8 mouse cellular contexts compared by ENCODE assay signal in genomic region chr4:134734038-134734628, GRCm38 (mm10). TPM values are rescaled to one million over a fixed set of nuclear protein-coding genes. Genes with fewer than 3 reads are reported as not detected.
DNase-seq lines count a peak whose midpoint lies in the region; ATAC-seq and TF ChIP-seq lines count a peak whose summit lies in the region.
"Had no signal": no experiment of that assay in that cellular context is flagged by ENCODE, and none has a peak within 500 bp of the region (broad histone marks: within the 10 kb centered on the region; RNA-seq: fewer than 3 reads in every experiment).

No protein-coding gene starts in this region.

- peaks cover 11 to 34% of the 10 kb centered on the region in 2 experiments for H3K4me1 ChIP-seq in MEL (ENCODE audit: control insufficient read depth in 1 of 2, insufficient read depth in 2 of 2, low read length in 2 of 2)
- peaks cover 42% of the 10 kb centered on the region for H3K4me1 ChIP-seq in bone marrow macrophage, adult 2 months (ENCODE audit: control insufficient read depth, insufficient read depth, low read length)
- peaks cover 37% of the 10 kb centered on the region for H3K4me1 ChIP-seq in intestine, embryonic 16.5 days (ENCODE audit: control insufficient read depth, insufficient read depth, low read length)
- H3K4me1 ChIP-seq in lung, adult 2 months (ENCODE audit: control insufficient read depth, insufficient read depth, low read length), result peaks cover 6% of the 10 kb centered on the region
- peaks cover 33% of the 10 kb centered on the region for H3K4me1 ChIP-seq in stomach, embryonic 16.5 days (ENCODE audit: control insufficient read depth, insufficient read depth, low read length)

- TF ChIP-seq RAD21 in MEL (IDR thresholded peaks at IDR 0.05; ENCODE audit: low read depth, low read length), result no peak

- peaks cover 0 to 22% of the 10 kb centered on the region in 2 experiments; a peak in 2 of 4 replicates for H3K36me3 ChIP-seq in MEL (ENCODE audit: control insufficient read depth in 1 of 2, insufficient read depth in 2 of 2, low read length in 2 of 2)
- no peaks in the 10 kb centered on the region for H3K36me3 ChIP-seq in intestine, embryonic 16.5 days (ENCODE audit: control insufficient read depth, insufficient read depth, low read length)
- H3K36me3 ChIP-seq in stomach, embryonic 16.5 days (ENCODE audit: control insufficient read depth, insufficient read depth, low read length), result no peaks in the 10 kb centered on the region
- H3K36me3 ChIP-seq: neural tube, embryonic 13.5 days had no signal

- H3K9me3 ChIP-seq in MEL (replicated peaks; ENCODE audit: insufficient read depth, low read length), result no peaks in the 10 kb centered on the region
- H3K9me3 ChIP-seq in intestine, embryonic 16.5 days (ENCODE audit: control insufficient read depth, low read length), result no peaks in the 10 kb centered on the region
- H3K9me3 ChIP-seq in stomach, embryonic 16.5 days (replicated peaks; ENCODE audit: control insufficient read depth, low read length), result no peaks in the 10 kb centered on the region
- H3K9me3 ChIP-seq: neural tube, embryonic 13.5 days had no signal

- H3K79me2 ChIP-seq in MEL (ENCODE audit: control insufficient read depth, insufficient read depth, low read length, poor library complexity), result no peaks in the 10 kb centered on the region; the same call in 1 of the 2 replicates

- peak overlapping the region; percentile 44 for H3K4me2 ChIP-seq in intestine, embryonic 16.5 days (ENCODE audit: low read depth, low read length)
- peak overlapping the region; percentile 45 for H3K4me2 ChIP-seq in stomach, embryonic 16.5 days (ENCODE audit: low read depth, low read length)
- H3K4me2 ChIP-seq: neural tube, embryonic 13.5 days had no signal

- no peak for TF ChIP-seq EP300 in MEL (IDR thresholded peaks at IDR 0.05; ENCODE audit: low read depth in 1 of 2, low read length in 2 of 2)

- H3K27me3 ChIP-seq in MEL (ENCODE audit: control insufficient read depth in 1 of 2, insufficient read depth in 2 of 2, low read length in 2 of 2), result no peaks in the 10 kb centered on the region
- no peaks in the 10 kb centered on the region for H3K27me3 ChIP-seq in intestine, embryonic 16.5 days (replicated peaks; ENCODE audit: control insufficient read depth, insufficient read depth, low read length)
- no peaks in the 10 kb centered on the region for H3K27me3 ChIP-seq in stomach, embryonic 16.5 days (ENCODE audit: control insufficient read depth, insufficient read depth, low read length)
- H3K27me3 ChIP-seq: neural tube, embryonic 13.5 days had no signal

- intact Hi-C loops in gastrocnemius, postnatal 36 days (cut with DNase I), result no loop called here

- no peak for TF ChIP-seq CTCF in MEL (IDR thresholded peaks at IDR 0.05 in 2 of 3, conservative IDR thresholded peaks at IDR 0.05 in 1 of 3; ENCODE audit: control insufficient read depth in 1 of 3, insufficient read depth in 1 of 3, low read depth in 2 of 3, low read length in 3 of 3, poor library complexity in 1 of 3, severe bottlenecking in 1 of 3)
- TF ChIP-seq CTCF in bone marrow macrophage, adult 2 months (IDR thresholded peaks at IDR 0.05; ENCODE audit: low read depth, low read length), result no peak
- TF ChIP-seq CTCF in lung, adult 2 months (IDR thresholded peaks at IDR 0.05; ENCODE audit: insufficient read depth, low read length), result no peak

- peak overlapping the region; percentile 62 to 68 for H3K4me3 ChIP-seq in MEL (ENCODE audit: control insufficient read depth in 1 of 2, insufficient read depth in 1 of 2, low read depth in 2 of 2, low read length in 2 of 2)
- peak overlapping the region; percentile 20; the same call in 1 of the 2 replicates for H3K4me3 ChIP-seq in bone marrow macrophage, adult 2 months (ENCODE audit: insufficient read depth, low read length)
- peak overlapping the region; percentile 11; the same call in 1 of the 2 replicates for H3K4me3 ChIP-seq in intestine, embryonic 16.5 days (ENCODE audit: low read length)
- H3K4me3 ChIP-seq in lung, adult 2 months (replicated peaks; ENCODE audit: extremely low read depth, low read depth, low read length), result no peak overlapping the region
- peak overlapping the region; percentile 6; the same call in 1 of the 2 replicates for H3K4me3 ChIP-seq in stomach, embryonic 16.5 days (replicated peaks; ENCODE audit: low read length)
- H3K4me3 ChIP-seq: neural tube, embryonic 13.5 days had no signal

- TF ChIP-seq POLR2A in MEL (IDR thresholded peaks at IDR 0.05; ENCODE audit: control insufficient read depth in 1 of 2, insufficient read depth in 1 of 2, low read depth in 1 of 2, low read length in 2 of 2, poor library complexity in 1 of 2), result peak in 1 of 2 experiments; percentile 34; a peak in 2 of 4 replicates
- no peak for TF ChIP-seq POLR2A in bone marrow macrophage, adult 2 months (IDR thresholded peaks at IDR 0.05; ENCODE audit: borderline replicate concordance, low read depth, low read length)
- TF ChIP-seq POLR2A in lung, adult 2 months (IDR thresholded peaks at IDR 0.05; ENCODE audit: borderline replicate concordance, extremely low read depth, low read depth, low read length), result no peak

- peak overlapping the region; percentile 73 for H3K9ac ChIP-seq in MEL (ENCODE audit: control insufficient read depth, low read depth, low read length, poor library complexity, severe bottlenecking)
- peak overlapping the region; percentile 1; the same call in 1 of the 2 replicates for H3K9ac ChIP-seq in intestine, embryonic 16.5 days (ENCODE audit: low read depth, low read length)
- H3K9ac ChIP-seq in stomach, embryonic 16.5 days (ENCODE audit: low read length), result peak overlapping the region; percentile 60
- H3K9ac ChIP-seq: neural tube, embryonic 13.5 days had no signal

- peak overlapping the region; percentile 94 for H3K27ac ChIP-seq in MEL (ENCODE audit: control insufficient read depth, low read depth, low read length)
- H3K27ac ChIP-seq in bone marrow macrophage, adult 2 months (ENCODE audit: insufficient read depth, low read depth, low read length), result peak overlapping the region; percentile 36
- H3K27ac ChIP-seq in intestine, embryonic 16.5 days (ENCODE audit: low read length), result peak overlapping the region; percentile 58
- peak overlapping the region; percentile 94 for H3K27ac ChIP-seq in stomach, embryonic 16.5 days (ENCODE audit: low read length)
- H3K27ac ChIP-seq: neural tube, embryonic 13.5 days had no signal

- ATAC-seq in intestine, embryonic 16.5 days, result peak; percentile 95
- ATAC-seq in stomach, embryonic 16.5 days (ENCODE audit: insufficient read depth, low FRiP score), result peak; percentile 93

- peak; percentile 81 for DNase-seq in MEL (ENCODE audit: low read depth, low spot score)
- DNase-seq in gastrocnemius, postnatal 36 days, result peak; percentile 63 to 74
- peak; percentile 60 for DNase-seq in lung, adult 2 months
- DNase-seq in left cerebral cortex, adult 8-10 months (ENCODE audit: low spot score in 2 of 2), result no peak

- 5% methylated on average over 13 of the region's 13 CpGs for WGBS in intestine, embryonic 16.5 days
- 4% methylated on average over 13 of the region's 13 CpGs for WGBS in lung, adult 2 months
- 4% methylated on average over 13 of the region's 13 CpGs for WGBS in stomach, embryonic 16.5 days

TF ChIP-seq in MEL, 35 proteins besides CTCF, POLR2A, EP300 and RAD21:
- TF ChIP-seq KAT2A (conservative IDR thresholded peaks at IDR 0.05; ENCODE audit: low read depth, low read length) (no peak), POLR2AphosphoS2 (IDR thresholded peaks at IDR 0.05; ENCODE audit: low read length) (no peak), NELFE (IDR thresholded peaks at IDR 0.05; ENCODE audit: low read depth, low read length) (peak; percentile 44), MAX (IDR thresholded peaks at IDR 0.05; ENCODE audit: low read length) (no peak; the same call in 1 of the 2 replicates), MAZ (IDR thresholded peaks at IDR 0.05; ENCODE audit: low read depth, low read length) (no peak), ELF1 (IDR thresholded peaks at IDR 0.05; ENCODE audit: low read depth, low read length) (0 out of 2 replicates have a peak, but pooled peaks have one; percentile 28), ZC3H11A (IDR thresholded peaks at IDR 0.05; ENCODE audit: low read depth, low read length) (no peak), TCF12 (IDR thresholded peaks at IDR 0.05; ENCODE audit: low read depth, low read length) (no peak), SIN3A (IDR thresholded peaks at IDR 0.05; ENCODE audit: low read length) (no peak), TAL1 (IDR thresholded peaks at IDR 0.05; ENCODE audit: low read length) (no peak)

RNA-seq across cellular contexts. Expression of gene Man1c1, which starts 30.0 kb away (rescaled TPM):
- 1.6 and 1.9 TPM in 2 replicates for total RNA-seq in MEL (2012; rRNA removed)
- polyA plus RNA-seq in MEL (2012; ENCODE audit: insufficient read depth in 1 of 2, insufficient read length in 2 of 2, low read depth in 1 of 2, low replicate concordance in 2 of 2, missing spikeins in 1 of 2), result 1 to 10 TPM in 1 of 2 experiments, not detected in 1; 5.2 TPM
- polyA plus RNA-seq in bone marrow macrophage, adult 2 months (2012; ENCODE audit: insufficient read depth, insufficient read length, missing spikeins), result 87.4 and 93.7 TPM in 2 replicates
- 1 to 10 TPM; 3.1 to 3.8 TPM for total RNA-seq in gastrocnemius, postnatal 36 days (2021)
- polyA plus RNA-seq in intestine, embryonic 16.5 days (2015; fragmentation: Nextera tagmentation; extraction: Ambion mirVana), result 1.3 and 1.5 TPM in 2 replicates
- polyA plus RNA-seq in lung, adult 2 months (2012; rRNA removed), result 14.5 and 15.7 TPM in 2 replicates
- 1.3 and 1.6 TPM in 2 replicates for polyA plus RNA-seq in stomach, embryonic 16.5 days (2015; fragmentation: Nextera tagmentation; extraction: Ambion mirVana)
- total RNA-seq in left cerebral cortex, adult 8-10 months (2022), result 10 to 100 TPM; 34.6 to 40.0 (median 38.4) TPM

RNA-seq across cellular contexts. Expression of gene Ldlrap1, which starts 33.7 kb away (rescaled TPM):
- 16.6 and 24.8 TPM in 2 replicates for total RNA-seq in MEL (2012; rRNA removed)
- 10 to 100 TPM in 1 of 2 experiments, not detected in 1; 23.7 TPM for polyA plus RNA-seq in MEL (2012; ENCODE audit: insufficient read depth in 1 of 2, insufficient read length in 2 of 2, low read depth in 1 of 2, low replicate concordance in 2 of 2, missing spikeins in 1 of 2)
- 34.0 and 36.2 TPM in 2 replicates for polyA plus RNA-seq in bone marrow macrophage, adult 2 months (2012; ENCODE audit: insufficient read depth, insufficient read length, missing spikeins)
- total RNA-seq in gastrocnemius, postnatal 36 days (2021), result 1 to 10 TPM; 4.0 to 6.1 TPM
- 19.0 and 19.6 TPM in 2 replicates for polyA plus RNA-seq in intestine, embryonic 16.5 days (2015; fragmentation: Nextera tagmentation; extraction: Ambion mirVana)
- polyA plus RNA-seq in lung, adult 2 months (2012; rRNA removed), result 23.3 and 30.6 TPM in 2 replicates
- polyA plus RNA-seq in stomach, embryonic 16.5 days (2015; fragmentation: Nextera tagmentation; extraction: Ambion mirVana), result 25.6 and 26.7 TPM in 2 replicates
- total RNA-seq in left cerebral cortex, adult 8-10 months (2022), result 1 to 10 TPM; 2.8 to 4.8 (median 4.4) TPM

Comparison
In these comparisons a context has a peak if more than half of its experiments do, and no peak if none do; other contexts are left out.
1. DNase-seq: peak in MEL (single experiment), gastrocnemius, postnatal 36 days (2 of 2) and lung, adult 2 months (single experiment); none in left cerebral cortex, adult 8-10 months (0 of 2).
2. H3K27ac ChIP-seq: peak in every context shown above with its lines; median percentile 94 in MEL; 94 in stomach, embryonic 16.5 days; 58 in intestine, embryonic 16.5 days; 36 in bone marrow macrophage, adult 2 months.
3. H3K9ac ChIP-seq: peak in every context shown above with its lines; median percentile 73 in MEL; 60 in stomach, embryonic 16.5 days; 1 in intestine, embryonic 16.5 days.